Mouse (Mus musculus): Measurements from ENCODE around the gene Rpl7a. TPM values are rescaled to one million over a fixed set of nuclear protein-coding genes. Genes with fewer than 3 reads are reported as not detected.
A peak's percentile ranks its signal among the peaks of the same experiment; 100 is the strongest.

Rpl7a gene
- total RNA-seq, 2 experiments from 2014 or later: 223 to 256 TPM

GRCm38 (mm10) chr2:26950411-26950810 lies 39.8 kb downstream of the Rpl7a start:
- intact Hi-C loops (cut with DNase I): no loop called here

GRCm38 (mm10) chr2:26951346-26951905 lies 40.9 kb downstream of the Rpl7a start:
- DNase-seq (ENCODE audit: low spot score in 2 of 2): no peak
- intact Hi-C loops (cut with DNase I): no loop called here

More at GRCm38 (mm10) chr2:26950411-26950810, 39.8 kb downstream of the Rpl7a start:
- no peak for DNase-seq (ENCODE audit: low spot score in 2 of 2)

GRCm38 (mm10) chr2:26952193-26952592 lies 41.6 kb downstream of the Rpl7a start:
- DNase-seq (ENCODE audit: low spot score in 2 of 2): no peak
- intact Hi-C loops (cut with DNase I): no loop called here

- DNase-seq (ENCODE audit: low spot score in 2 of 2): peak in 1 of 2 experiments; percentile 16
- intact Hi-C loops (cut with DNase I): no loop called here
Observed at GRCm38 (mm10) chr2:26952866-26953265, 42.3 kb downstream of the Rpl7a start.

- DNase-seq (ENCODE audit: low spot score in 2 of 2): no peak
- intact Hi-C loops (cut with DNase I): no loop called here
Observed at GRCm38 (mm10) chr2:26954735-26955395, 44.3 kb downstream of the Rpl7a start.

- intact Hi-C loops (cut with DNase I): no loop called here
- DNase-seq (ENCODE audit: low spot score in 2 of 2): no peak
Observed at GRCm38 (mm10) chr2:26956811-26957487, 46.4 kb downstream of the Rpl7a start.

GRCm38 (mm10) chr2:26957488-26957859 lies 46.9 kb downstream of the Rpl7a start:
- intact Hi-C loops (cut with DNase I): no loop called here
- no peak for DNase-seq (ENCODE audit: low spot score in 2 of 2)

GRCm38 (mm10) chr2:26960756-26961155 lies 50.2 kb downstream of the Rpl7a start:
- intact Hi-C loops (cut with DNase I): loop anchor here (5.0 kb wide), 1 partner anchor 47 kb away; the partner anchor contains the start of gene Cacfd1
- no peak for DNase-seq (ENCODE audit: low spot score in 2 of 2)

Other genes starting within 250 kb of the Rpl7a start
- not detected for gene Lcn4, start 239.5 kb upstream of the Rpl7a start, total RNA-seq (2021)
- not detected for gene Abo, start 45.8 kb upstream of the Rpl7a start, total RNA-seq (2021)
- gene Surf6, start 7.9 kb upstream of the Rpl7a start, total RNA-seq (2021): 10 to 100 TPM; 26.7 to 27.0 TPM
- gene Med22, start 87 bp upstream of the Rpl7a start, total RNA-seq (2021): 10 to 100 TPM; 45.7 to 46.8 TPM
- 10 to 100 TPM; 33.2 to 34.0 TPM for gene Surf2, start 5.6 kb downstream of the Rpl7a start, total RNA-seq (2021)
- 100 to 1,000 TPM in 1 of 2 experiments, 10 to 100 TPM in 1; 95.5 to 106 TPM for gene Surf1, start 5.8 kb downstream of the Rpl7a start, total RNA-seq (2021)
- gene Surf4, start 23.2 kb downstream of the Rpl7a start, total RNA-seq (2021): 10 to 100 TPM; 49.5 to 53.0 TPM
- under 1 TPM; 0.15 to 0.41 TPM for gene Stkld1, start 23.3 kb downstream of the Rpl7a start, total RNA-seq (2021)
- gene Rexo4, start 53.6 kb downstream of the Rpl7a start, total RNA-seq (2021): 10 to 100 TPM; 48.2 to 68.2 TPM
- 1 to 10 TPM in 1 of 2 experiments, under 1 TPM in 1; 0.77 to 1.8 TPM for gene Adamts13, start 62.7 kb downstream of the Rpl7a start, total RNA-seq (2021)
- gene Cacfd1, start 99.2 kb downstream of the Rpl7a start, total RNA-seq (2021): 10 to 100 TPM; 41.5 to 50.0 TPM
- gene Slc2a6, start 117.2 kb downstream of the Rpl7a start, total RNA-seq (2021): 10 to 100 TPM; 32.2 to 32.4 TPM
- under 1 TPM in 1 of 2 experiments, not detected in 1; 0.44 TPM for gene Mymk, start 161.4 kb downstream of the Rpl7a start, total RNA-seq (2021)
- gene Adamtsl2, start 168.6 kb downstream of the Rpl7a start, total RNA-seq (2021): 10 to 100 TPM; 22.0 to 22.2 TPM
- gene Fam163b, start 231.7 kb downstream of the Rpl7a start, total RNA-seq (2021): 100 to 1,000 TPM; 112 to 122 TPM